In genomic region chr19:53670625-53671141, GRCm38 (mm10) we compare ENCODE assay signal across 15 mouse cellular contexts. TPM values are rescaled to one million over a fixed set of nuclear protein-coding genes. Genes with fewer than 3 reads are reported as not detected.
DNase-seq lines count a peak whose midpoint lies in the region; ATAC-seq lines count a peak whose summit lies in the region.
"Had no signal": no experiment of that assay in that cellular context is flagged by ENCODE, and none has a peak within 500 bp of the region (broad histone marks: within the 10 kb centered on the region; RNA-seq: fewer than 3 reads in every experiment).

No protein-coding gene starts in this region.

- no peaks in the 10 kb centered on the region for H3K9me3 ChIP-seq in embryonic facial prominence, embryonic 11.5 days (replicated peaks; ENCODE audit: control insufficient read depth, low read length)
- H3K9me3 ChIP-seq in limb, embryonic 10.5 days (replicated peaks): no peaks in the 10 kb centered on the region
- H3K9me3 ChIP-seq: hindbrain, embryonic 15.5 days; neural tube, embryonic 12.5 days had no signal

- peaks cover 12% of the 10 kb centered on the region for H3K27me3 ChIP-seq in embryonic facial prominence, embryonic 11.5 days (ENCODE audit: control insufficient read depth, insufficient read depth, low read length)
- H3K27me3 ChIP-seq in limb, embryonic 10.5 days (ENCODE audit: low read depth, poor library complexity, severe bottlenecking): peaks cover 60% of the 10 kb centered on the region

- WGBS in embryonic facial prominence, embryonic 11.5 days: 29% methylated on average over 12 of the region's 12 CpGs
- 15% methylated on average over 12 of the region's 12 CpGs for WGBS in limb, embryonic 10.5 days

- DNase-seq in Muller cell, postnatal 12 days (ENCODE audit: inconsistent ontology term): peak; percentile 27
- no peak for DNase-seq in embryonic facial prominence, embryonic 11.5 days (ENCODE audit: low spot score)
- peak; percentile 66 to 80 for DNase-seq in heart, adult 9 months (ENCODE audit: low spot score in 2 of 2)
- DNase-seq in limb, embryonic 10.5 days (ENCODE audit: low spot score): no peak
- no peak for DNase-seq in thymus, postnatal 10 days (ENCODE audit: low spot score in 2 of 2)
- no peak for DNase-seq in urinary bladder, adult 2 months (ENCODE audit: low spot score)
- DNase-seq in urinary bladder, postnatal 36 days (ENCODE audit: low spot score in 2 of 2): no peak
- no peak for DNase-seq in frontal cortex, postnatal 10 days (ENCODE audit: low spot score in 2 of 2)
- DNase-seq: liver; lung, postnatal 36 days; right cerebral cortex, postnatal 14 days had no signal

- H3K27ac ChIP-seq in embryonic facial prominence, embryonic 11.5 days (replicated peaks; ENCODE audit: low read depth, low read length): no peak overlapping the region
- peak overlapping the region; percentile 12; the same call in 1 of the 2 replicates for H3K27ac ChIP-seq in limb, embryonic 10.5 days
- H3K27ac ChIP-seq: hindbrain, embryonic 15.5 days; neural tube, embryonic 12.5 days; stomach, postnatal 0 days had no signal

- H3K4me1 ChIP-seq in embryonic facial prominence, embryonic 11.5 days (ENCODE audit: control insufficient read depth, insufficient read depth, low read length): 0 out of 2 replicates have a peak, but pooled peaks cover 6% of the 10 kb centered on the region
- peaks cover 27% of the 10 kb centered on the region for H3K4me1 ChIP-seq in limb, embryonic 10.5 days
- H3K4me1 ChIP-seq: hindbrain, embryonic 15.5 days had no signal

- H3K4me3 ChIP-seq in embryonic facial prominence, embryonic 11.5 days (ENCODE audit: low read depth, low read length): no peak overlapping the region
- H3K4me3 ChIP-seq in limb, embryonic 10.5 days: 0 out of 2 replicates have a peak overlapping the region, but pooled peaks have one; percentile 6
- H3K4me3 ChIP-seq: hindbrain, embryonic 15.5 days; neural tube, embryonic 12.5 days had no signal

- no peak overlapping the region; the same call in 1 of the 2 replicates for H3K4me2 ChIP-seq in embryonic facial prominence, embryonic 11.5 days (ENCODE audit: low read depth, low read length)
- H3K4me2 ChIP-seq: hindbrain, embryonic 15.5 days; neural tube, embryonic 12.5 days had no signal

- H3K36me3 ChIP-seq in embryonic facial prominence, embryonic 11.5 days (replicated peaks; ENCODE audit: control insufficient read depth, insufficient read depth, low read depth, low read length): no peaks in the 10 kb centered on the region
- H3K36me3 ChIP-seq in limb, embryonic 10.5 days: no peaks in the 10 kb centered on the region
- H3K36me3 ChIP-seq: hindbrain, embryonic 15.5 days; neural tube, embryonic 12.5 days had no signal

- H3K9ac ChIP-seq in embryonic facial prominence, embryonic 11.5 days (replicated peaks; ENCODE audit: low read length): no peak overlapping the region; the same call in 1 of the 2 replicates
- H3K9ac ChIP-seq: hindbrain, embryonic 15.5 days; neural tube, embryonic 12.5 days had no signal

- 0 out of 2 replicates have a peak, but pooled peaks have one; percentile 51 for ATAC-seq in embryonic facial prominence, embryonic 11.5 days (replicated peaks; ENCODE audit: insufficient number of reproducible peaks, low FRiP score, low TSS enrichment, low read depth)
- ATAC-seq: forebrain, embryonic 14.5 days had no signal

RNA-seq across cellular contexts. Expression of gene Rbm20, which starts 6.4 kb away (rescaled TPM):
- polyA plus RNA-seq in embryonic facial prominence, embryonic 11.5 days (2014; fragmentation: Nextera tagmentation; extraction: Ambion mirVana): 1.1 and 1.2 TPM in 2 replicates
- 0.73 and 1.9 TPM in 2 replicates for polyA plus RNA-seq in limb, embryonic 10.5 days (2016; fragmentation: Nextera tagmentation; extraction: Ambion mirVana)
- 4.4 and 4.5 TPM in 2 replicates for polyA plus RNA-seq in urinary bladder, adult 2 months (2012; rRNA removed)

Comparison
In these comparisons a context has a peak if more than half of its experiments do, and no peak if none do; other contexts are left out.
1. DNase-seq: peak in Muller cell, postnatal 12 days (single experiment) and heart, adult 9 months (2 of 2); none in embryonic facial prominence, embryonic 11.5 days (single experiment), limb, embryonic 10.5 days (single experiment), thymus, postnatal 10 days (0 of 2), urinary bladder, adult 2 months (single experiment), urinary bladder, postnatal 36 days (0 of 2) and frontal cortex, postnatal 10 days (0 of 2).